Mouse (Mus musculus) midbrain, embryonic 15.5 days (tissue): ENCODE measurements around the gene Ino80b. TPM values are rescaled to one million over a fixed set of nuclear protein-coding genes. Genes with fewer than 3 reads are reported as not detected.

ENCODE experiments used
- ATAC-seq: fragments of 200-750 bp; cut with Nextera tagmentation; replicated peaks from 2 replicates; pipeline ENCODE4 v1.8.0; 2017; ENCODE audit warnings: moderate TSS enrichment
- H3K27ac ChIP-seq: fragments of 300-500 bp; sonication (generic); 2 replicates; pipeline ENCODE4 v1.5.1; 2015; ENCODE audit warnings: mild to moderate bottlenecking, inconsistent platforms
- H3K27me3 ChIP-seq: fragments of 300-500 bp; sonication (generic); replicated peaks from 2 replicates; pipeline ENCODE4 v1.6.1; 2015; ENCODE audit warnings: inconsistent platforms
- H3K36me3 ChIP-seq: fragments of 300-500 bp; sonication (generic); replicated peaks from 2 replicates; pipeline ENCODE4 v1.6.1; 2015; ENCODE audit warnings: inconsistent platforms
- H3K4me1 ChIP-seq: fragments of 300-500 bp; sonication (generic); 2 replicates; pipeline ENCODE4 v1.6.1; 2015; ENCODE audit warnings: inconsistent platforms
- H3K4me2 ChIP-seq: fragments of 300-500 bp; sonication (generic); 2 replicates; pipeline ENCODE4 v1.6.1; 2015; ENCODE audit warnings: inconsistent platforms, mild to moderate bottlenecking, moderate library complexity
- H3K4me3 ChIP-seq: fragments of 300-500 bp; sonication (generic); 2 replicates; pipeline ENCODE4 v1.5.1; 2015; ENCODE audit warnings: mild to moderate bottlenecking, inconsistent platforms
- H3K9ac ChIP-seq: fragments of 300-500 bp; sonication (generic); 2 replicates; pipeline ENCODE4 v1.6.1; 2015; ENCODE audit warnings: mild to moderate bottlenecking, inconsistent platforms
- H3K9me3 ChIP-seq: fragments of 300-500 bp; sonication (generic); 2 replicates; pipeline ENCODE4 v1.6.1; 2016; ENCODE audit warnings: inconsistent platforms
- WGBS: fragments of 180-500 bp; shearing (Covaris S2); methylation state at CpG from one replicate; pipeline ENCODE4 v1.1.7; 2015; ENCODE audit warnings: mixed read lengths; 5-methylcytosine and 5-hydroxymethylcytosine counted together
- polyA plus RNA-seq: library from polyadenylated mRNA; unstranded; fragments of >200 nt; fragmentation: Nextera tagmentation; extraction: Ambion mirVana; gene quantifications from 2 replicates; pipeline ENCODE4 v1.2.1, GENCODE M21; 2015

Gene Ino80b
- polyA plus RNA-seq, 1 experiment from 2014 or later: 15.1 TPM

GRCm38 (mm10) chr6:83092416-83093127 is 32.7 kb downstream of the Ino80b start:
- 45% methylated on average over 6 of the region's 6 CpGs for WGBS
- Histone ChIP-seq H3K4me1 (peaks cover 2% of the 10 kb centered on the region; the same call in 1 of the 2 replicates), H3K36me3 (no peaks in the 10 kb centered on the region), H3K9ac (no peak overlapping the region), H3K27ac (no peak overlapping the region), H3K4me3 (no peak overlapping the region), H3K4me2 (no peak overlapping the region), H3K9me3 (no peaks in the 10 kb centered on the region), H3K27me3 (peaks cover 40% of the 10 kb centered on the region)
- no peak for ATAC-seq

- peaks cover 14% of the 10 kb centered on the region; the same call in 1 of the 2 replicates for H3K4me1 ChIP-seq
- 0 out of 2 replicates have a peak overlapping the region, but pooled peaks have one; percentile 1 for H3K4me3 ChIP-seq
- 4% methylated on average over 9 of the region's 9 CpGs for WGBS
- H3K9ac ChIP-seq: no peak overlapping the region
- no peak for ATAC-seq
- H3K27ac ChIP-seq: no peak overlapping the region
- H3K27me3 ChIP-seq: peaks cover 83% of the 10 kb centered on the region
- no peak overlapping the region; the same call in 1 of the 2 replicates for H3K4me2 ChIP-seq
- H3K9me3 ChIP-seq: no peaks in the 10 kb centered on the region
- H3K36me3 ChIP-seq: no peaks in the 10 kb centered on the region
These were observed 37.3 kb downstream of the Ino80b start for GRCm38 (mm10) chr6:83087926-83088260.

- H3K27ac ChIP-seq: no peak overlapping the region
- peaks cover 14% of the 10 kb centered on the region; the same call in 1 of the 2 replicates for H3K4me1 ChIP-seq
- no peak overlapping the region for H3K9ac ChIP-seq
- no peaks in the 10 kb centered on the region for H3K36me3 ChIP-seq
- H3K9me3 ChIP-seq: no peaks in the 10 kb centered on the region
- 1% methylated on average over 47 of the region's 47 CpGs for WGBS
- H3K4me3 ChIP-seq: 0 out of 2 replicates have a peak overlapping the region, but pooled peaks have one; percentile 1
- H3K27me3 ChIP-seq: peaks cover 84% of the 10 kb centered on the region
- H3K4me2 ChIP-seq: peak overlapping the region; percentile 13; the same call in 1 of the 2 replicates
- ATAC-seq: no peak
These were observed 37.9 kb downstream of the Ino80b start for GRCm38 (mm10) chr6:83087205-83087925.

- H3K27ac ChIP-seq: no peak within 1 kb of the TSS
These were observed 38.9 kb downstream of the Ino80b start, which contains the start of gene Lbx2 for GRCm38 (mm10) chr6:83086121-83087035. Gene Lbx2, plus strand, starts transcription at chr6:83086367.

GRCm38 (mm10) chr6:83084477-83084876 is 40.8 kb downstream of the Ino80b start:
- Histone ChIP-seq H3K4me2 (no peak overlapping the region), H3K4me1 (peaks cover 23% of the 10 kb centered on the region), H3K27ac (no peak overlapping the region), H3K9me3 (no peaks in the 10 kb centered on the region), H3K4me3 (no peak overlapping the region), H3K36me3 (0 out of 2 replicates have a peak, but pooled peaks cover 9% of the 10 kb centered on the region), H3K9ac (no peak overlapping the region), H3K27me3 (peaks cover 74% of the 10 kb centered on the region)
- ATAC-seq: no peak
- WGBS: 4% methylated on average over 6 of the region's 6 CpGs

More at GRCm38 (mm10) chr6:83086121-83087035, 38.9 kb downstream of the Ino80b start, which contains the start of gene Lbx2:
- H3K9ac ChIP-seq: no peak within 1 kb of the TSS
- peaks cover 14% of the 10 kb centered on the region; the same call in 1 of the 2 replicates for H3K4me1 ChIP-seq
- H3K9me3 ChIP-seq: no peaks in the 10 kb centered on the region
- peak within 1 kb of the TSS; percentile 13 for H3K4me2 ChIP-seq
- 0 out of 2 replicates have a peak within 1 kb of the TSS, but pooled peaks have one; percentile 1 for H3K4me3 ChIP-seq
- 4% methylated on average over 42 of the region's 42 CpGs for WGBS
- no peaks in the 10 kb centered on the region for H3K36me3 ChIP-seq
- peaks cover 90% of the 10 kb centered on the region for H3K27me3 ChIP-seq
- ATAC-seq: no peak

- Histone ChIP-seq H3K27ac (no peak overlapping the region), H3K9me3 (no peaks in the 10 kb centered on the region), H3K36me3 (0 out of 2 replicates have a peak, but pooled peaks cover 9% of the 10 kb centered on the region), H3K27me3 (peaks cover 66% of the 10 kb centered on the region), H3K9ac (no peak overlapping the region), H3K4me3 (no peak overlapping the region), H3K4me1 (peaks cover 30% of the 10 kb centered on the region), H3K4me2 (no peak overlapping the region)
- WGBS: 12% methylated on average over 5 of the region's 5 CpGs
- no peak for ATAC-seq
These were observed 41.7 kb downstream of the Ino80b start for GRCm38 (mm10) chr6:83083497-83083896.

- ATAC-seq: no peak
- 0 out of 2 replicates have a peak, but pooled peaks cover 9% of the 10 kb centered on the region for H3K36me3 ChIP-seq
- no peak overlapping the region for H3K4me3 ChIP-seq
- H3K9me3 ChIP-seq: no peaks in the 10 kb centered on the region
- H3K4me2 ChIP-seq: no peak overlapping the region
- no peak overlapping the region for H3K27ac ChIP-seq
- no peak overlapping the region for H3K9ac ChIP-seq
- H3K27me3 ChIP-seq: peaks cover 47% of the 10 kb centered on the region
- peaks cover 29% of the 10 kb centered on the region for H3K4me1 ChIP-seq
- whole genome bisulfite sequencing: 92% methylated on average over 5 of the region's 5 CpGs
These were observed 45.0 kb downstream of the Ino80b start for GRCm38 (mm10) chr6:83080210-83080609.

GRCm38 (mm10) chr6:83078324-83078858 is 46.8 kb downstream of the Ino80b start:
- Histone ChIP-seq H3K36me3 (0 out of 2 replicates have a peak, but pooled peaks cover 9% of the 10 kb centered on the region), H3K27me3 (peaks cover 47% of the 10 kb centered on the region), H3K27ac (peak overlapping the region; percentile 95), H3K4me1 (peaks cover 26% of the 10 kb centered on the region), H3K9me3 (no peaks in the 10 kb centered on the region), H3K4me2 (peak overlapping the region; percentile 95), H3K9ac (peak overlapping the region; percentile 88), H3K4me3 (peak overlapping the region; percentile 92)
- WGBS: 0% methylated on average over 46 of the region's 46 CpGs
- ATAC-seq: peak; percentile 91

- peaks cover 43% of the 10 kb centered on the region for H3K27me3 ChIP-seq
These were observed 47.5 kb downstream of the Ino80b start, which contains the start of gene Pcgf1 for GRCm38 (mm10) chr6:83077630-83078323. Gene Pcgf1, plus strand, starts transcription at chr6:83077869.

GRCm38 (mm10) chr6:83074979-83075378 is 50.3 kb downstream of the Ino80b start:
- Histone ChIP-seq H3K9ac (no peak overlapping the region), H3K4me2 (no peak overlapping the region), H3K36me3 (no peaks in the 10 kb centered on the region), H3K4me1 (peaks cover 31% of the 10 kb centered on the region), H3K27ac (no peak overlapping the region), H3K9me3 (no peaks in the 10 kb centered on the region), H3K27me3 (peaks cover 60% of the 10 kb centered on the region), H3K4me3 (no peak overlapping the region)
- ATAC-seq: no peak
- WGBS: 12% methylated on average over 2 of the region's 2 CpGs

More at GRCm38 (mm10) chr6:83077630-83078323, 47.5 kb downstream of the Ino80b start, which contains the start of gene Pcgf1:
- Histone ChIP-seq H3K4me1 (peaks cover 25% of the 10 kb centered on the region), H3K9ac (peak within 1 kb of the TSS; percentile 88), H3K4me2 (peak within 1 kb of the TSS; percentile 95), H3K36me3 (0 out of 2 replicates have a peak, but pooled peaks cover 9% of the 10 kb centered on the region), H3K4me3 (peak within 1 kb of the TSS; percentile 92), H3K27ac (peak within 1 kb of the TSS; percentile 95), H3K9me3 (no peaks in the 10 kb centered on the region)
- ATAC-seq: peak; percentile 95
- under 1% methylated on average over 54 of the region's 54 CpGs for WGBS
